Mouse (Mus musculus) left cerebral cortex, adult 6 months (tissue): ENCODE results near the gene Gm3625. TPM values are rescaled to one million over a fixed set of nuclear protein-coding genes. Genes with fewer than 3 reads are reported as not detected.

Experiments
- long read RNA-seq, 2 experiments: library from polyadenylated mRNA; unstranded; transcript quantifications; one replicate each; pipeline ENCODE4 v2.0.0; 2019 to 2020
- polyA plus RNA-seq: library from polyadenylated mRNA; unstranded; fragments of <200 nt; fragmentation: Nextera tagmentation; gene quantifications from 2 replicates; pipeline ENCODE4 v1.2.3, GENCODE M21; 2021

Gene Gm3625
- not detected in 2 replicates for polyA plus RNA-seq
- long read RNA-seq, experiment 1, partial matches to known transcripts = 0 of 2 reads
- long read RNA-seq, experiment 1, other reads (novel, unspliced or antisense) = 0 of 2 reads
- long read RNA-seq, experiment 2 = 0 reads

DNA sequence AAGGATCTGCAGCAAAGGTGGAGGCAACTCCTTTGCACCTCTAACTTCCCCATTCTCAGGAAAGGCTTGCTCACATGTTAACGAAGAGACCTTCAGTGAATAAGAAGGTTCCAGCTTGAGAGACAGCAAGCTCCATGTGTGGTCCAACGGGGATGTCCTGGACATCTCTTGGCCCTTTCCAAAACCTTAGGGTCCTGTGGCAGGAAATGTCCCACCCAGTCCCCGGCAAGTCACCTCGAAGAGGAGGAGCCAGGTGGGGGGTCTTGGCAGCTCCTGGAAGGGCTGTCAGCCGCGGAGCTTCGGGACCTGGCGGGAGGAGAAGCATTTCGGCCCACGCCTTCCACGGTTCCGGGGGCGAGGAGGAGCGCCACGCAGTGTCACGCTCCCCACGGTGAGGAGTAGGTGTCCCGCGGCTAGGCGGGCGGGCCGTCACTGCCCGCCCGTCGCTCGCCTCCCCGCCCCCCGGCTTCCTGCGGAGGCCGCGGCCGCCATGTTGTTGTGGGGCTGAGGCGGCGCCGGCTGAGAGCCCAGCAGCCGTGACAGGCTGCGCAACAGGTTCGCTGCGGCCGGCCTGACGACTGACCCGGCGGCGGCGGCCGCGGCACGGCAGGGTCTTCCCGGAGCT, at the start of gene Gm3625, which contains the start of gene Itsn2:
TSS of gene Gm3625 (minus strand) at position 387 of the 625 bp plus-strand sequence.
TSS of gene Itsn2 (plus strand) at position 98 of the 625 bp plus-strand sequence.

Other genes with a start within 250 kb of the Gm3625 start
- gene Ncoa1, start 115.7 kb downstream of the Gm3625 start, polyA plus RNA-seq = 22.5 and 33.2 TPM in 2 replicates
- gene Itsn2, start 289 bp downstream of the Gm3625 start, polyA plus RNA-seq = 15.7 and 28.4 TPM in 2 replicates
- gene Fam228a, start 145.5 kb upstream of the Gm3625 start, polyA plus RNA-seq = 0.06 and 0.21 TPM in 2 replicates
- gene Pfn4, start 176.1 kb upstream of the Gm3625 start, polyA plus RNA-seq = 17.8 and 26.7 TPM in 2 replicates
- gene Fam228b, start 176.3 kb upstream of the Gm3625 start, polyA plus RNA-seq = 10.5 and 12.7 TPM in 2 replicates
- gene Sf3b6, start 224.6 kb upstream of the Gm3625 start, polyA plus RNA-seq = 136 and 180 TPM in 2 replicates
- 80.4 and 93.4 TPM in 2 replicates for gene Fkbp1b, start 248.7 kb upstream of the Gm3625 start, polyA plus RNA-seq